In the genomic region with DNA sequence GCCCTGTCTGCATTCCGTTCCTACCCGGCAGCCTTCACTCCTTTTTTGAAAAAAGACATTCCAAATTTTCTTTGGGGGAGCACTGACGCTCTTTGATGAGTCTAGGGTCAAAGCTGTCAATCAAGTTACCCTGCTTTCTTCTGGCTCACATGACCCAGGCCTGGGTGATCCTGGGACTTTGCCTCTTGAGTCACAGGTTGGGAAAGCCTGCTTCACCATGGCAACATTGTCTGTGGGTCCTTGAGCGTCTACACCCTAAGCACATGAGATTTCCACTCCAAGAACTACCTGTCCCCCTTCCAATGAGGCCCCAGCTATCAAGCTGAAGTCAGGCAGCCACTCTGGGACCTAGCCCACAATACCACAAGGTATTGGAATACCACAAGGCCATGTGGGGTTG, we compare ENCODE assay signal across 19 mouse cellular contexts.
DNase-seq lines count a peak whose midpoint lies in the region; ATAC-seq and TF ChIP-seq lines count a peak whose summit lies in the region.
"Had no signal": no experiment of that assay in that cellular context is flagged by ENCODE, and none has a peak within 500 bp of the region (broad histone marks: within the 10 kb centered on the region; RNA-seq: fewer than 3 reads in every experiment).

No protein-coding gene starts in this region.

- no peaks in the 10 kb centered on the region for H3K9me3 ChIP-seq in liver, postnatal 0 days (ENCODE audit: low read length)
- H3K9me3 ChIP-seq in liver, embryonic 12.5 days (replicated peaks), result no peaks in the 10 kb centered on the region
- H3K9me3 ChIP-seq: embryonic facial prominence, embryonic 13.5 days; hindbrain, embryonic 10.5 days; limb, embryonic 15.5 days; midbrain, embryonic 12.5 days had no signal

- DNase-seq in adrenal gland, postnatal 14 days, result peak; percentile 59
- DNase-seq in adrenal gland, postnatal 4 days (ENCODE audit: low spot score in 2 of 2), result no peak
- no peak for DNase-seq in liver, postnatal 0 days
- DNase-seq in kidney, postnatal 10 days, result peak; percentile 29
- DNase-seq in lung, postnatal 4 days, result peak; percentile 26 to 54
- no peak for DNase-seq in cerebellum, adult 11-12 months
- DNase-seq: adrenal gland, postnatal 10 days; cerebellum, adult 9-10 months; heart, adult 2 months; layer of hippocampus, adult 9-11 months; right cerebral cortex, postnatal 14 days; thymus, postnatal 36 days had no signal

- TF ChIP-seq EP300 in liver, postnatal 0 days (IDR thresholded peaks at IDR 0.05; ENCODE audit: low read depth), result no peak

- TF ChIP-seq CTCF in liver, postnatal 0 days (IDR thresholded peaks at IDR 0.05; ENCODE audit: low read depth), result no peak

- H3K4me1 ChIP-seq in liver, postnatal 0 days (ENCODE audit: insufficient read depth), result no peaks in the 10 kb centered on the region
- H3K4me1 ChIP-seq in liver, embryonic 12.5 days, result no peaks in the 10 kb centered on the region

- peak; percentile 27; the same call in 1 of the 2 replicates for ATAC-seq in liver, postnatal 0 days
- no peak for ATAC-seq in liver, embryonic 12.5 days
- ATAC-seq in megakaryocyte, adult 5-6 weeks (ENCODE audit: poor library complexity, severe bottlenecking), result no peak

- H3K4me2 ChIP-seq in liver, postnatal 0 days (ENCODE audit: low read depth, low read length), result no peak overlapping the region
- H3K4me2 ChIP-seq in liver, embryonic 12.5 days, result no peak overlapping the region
- H3K4me2 ChIP-seq: embryonic facial prominence, embryonic 13.5 days; limb, embryonic 15.5 days; midbrain, embryonic 12.5 days had no signal

- no peak overlapping the region for H3K9ac ChIP-seq in liver, postnatal 0 days (replicated peaks)
- no peak overlapping the region for H3K9ac ChIP-seq in liver, embryonic 12.5 days
- H3K9ac ChIP-seq: embryonic facial prominence, embryonic 13.5 days; limb, embryonic 15.5 days; midbrain, embryonic 12.5 days had no signal

- H3K27me3 ChIP-seq in liver, postnatal 0 days (ENCODE audit: insufficient read depth, low read length), result no peaks in the 10 kb centered on the region
- H3K27me3 ChIP-seq in liver, embryonic 12.5 days (replicated peaks), result 0 out of 2 replicates have a peak, but pooled peaks cover 6% of the 10 kb centered on the region
- H3K27me3 ChIP-seq: embryonic facial prominence, embryonic 13.5 days; limb, embryonic 15.5 days; midbrain, embryonic 12.5 days had no signal

- H3K4me3 ChIP-seq in liver, postnatal 0 days (ENCODE audit: low read depth, low read length), result no peak overlapping the region
- no peak overlapping the region for H3K4me3 ChIP-seq in liver, embryonic 12.5 days
- H3K4me3 ChIP-seq: embryonic facial prominence, embryonic 13.5 days; heart, adult 2 months; hindbrain, embryonic 10.5 days; limb, embryonic 15.5 days; midbrain, embryonic 12.5 days had no signal

- H3K36me3 ChIP-seq in liver, postnatal 0 days (replicated peaks; ENCODE audit: insufficient read depth, low read length), result no peaks in the 10 kb centered on the region
- H3K36me3 ChIP-seq in liver, embryonic 12.5 days, result no peaks in the 10 kb centered on the region
- H3K36me3 ChIP-seq: embryonic facial prominence, embryonic 13.5 days; hindbrain, embryonic 10.5 days; limb, embryonic 15.5 days; midbrain, embryonic 12.5 days had no signal

- 73% methylated on average over 4 of the region's 4 CpGs for WGBS in liver, postnatal 0 days (ENCODE audit: insufficient replicate concordance)
- WGBS in liver, embryonic 12.5 days (ENCODE audit: insufficient replicate concordance), result 55% methylated on average over 4 of the region's 4 CpGs

- H3K27ac ChIP-seq in liver, postnatal 0 days (ENCODE audit: low read depth), result no peak overlapping the region
- H3K27ac ChIP-seq in liver, embryonic 12.5 days, result no peak overlapping the region
- H3K27ac ChIP-seq: embryonic facial prominence, embryonic 13.5 days; heart, adult 2 months; hindbrain, embryonic 10.5 days; limb, embryonic 15.5 days; macrophage; midbrain, embryonic 12.5 days had no signal

Comparison
In these comparisons a context has a peak if more than half of its experiments do, and no peak if none do; other contexts are left out.
1. DNase-seq: peak in adrenal gland, postnatal 14 days (single experiment), kidney, postnatal 10 days (single experiment) and lung, postnatal 4 days (2 of 2); none in adrenal gland, postnatal 4 days (0 of 2), liver, postnatal 0 days (single experiment) and cerebellum, adult 11-12 months (single experiment).